Mouse (Mus musculus) right cerebral cortex, postnatal 4 days (tissue): ENCODE measurements at regions not wholly inside any gene's neighbourhood (a gene's known extent, or its start where the extent isn't known, plus 50 kb on each side); places are given as distances from the start of the nearest gene placed in this dataset.
"Not testable (repeated sequence)": the region's sequence is repeated elsewhere in the genome, so short reads cannot be mapped to it uniquely, and the experiment has no call there.

Experiments
- DNase-seq: peaks from one replicate; pipeline ENCODE4 v3.0.0-alpha.2; 2022

- not testable (repeated sequence) for DNase-seq
Observed at GRCm38 (mm10) chr12:77086931-77087330, 124.9 kb upstream of the Max start.

GRCm38 (mm10) chr12:77085894-77086293 lies 123.9 kb upstream of the Max start:
- DNase-seq = no peak

GRCm38 (mm10) chr12:77085244-77085643 lies 123.2 kb upstream of the Max start:
- no peak for DNase-seq

- no peak for DNase-seq
Observed at GRCm38 (mm10) chr12:77084744-77085143, 122.7 kb upstream of the Max start.

GRCm38 (mm10) chr12:77084343-77084742 lies 122.3 kb upstream of the Max start:
- DNase-seq = no peak

GRCm38 (mm10) chr12:77083760-77084159 lies 121.8 kb upstream of the Max start:
- DNase-seq = no peak

- DNase-seq = no peak
Observed at GRCm38 (mm10) chr12:77081774-77082173, 119.8 kb upstream of the Max start.

- no peak for DNase-seq
Observed at GRCm38 (mm10) chr12:77079481-77079880, 117.5 kb upstream of the Max start.

- DNase-seq = no peak
Observed at GRCm38 (mm10) chr12:77076678-77077077, 114.7 kb upstream of the Max start.

GRCm38 (mm10) chr12:77074602-77075001 lies 112.6 kb upstream of the Max start:
- no peak for DNase-seq

GRCm38 (mm10) chr12:77071700-77072099 lies 109.7 kb upstream of the Max start:
- DNase-seq = no peak

GRCm38 (mm10) chr12:77067938-77068337 lies 105.9 kb upstream of the Max start:
- DNase-seq = no peak

GRCm38 (mm10) chr12:77067115-77067514 lies 105.1 kb upstream of the Max start:
- no peak for DNase-seq

- no peak for DNase-seq
Observed at GRCm38 (mm10) chr12:77065645-77066512, 103.9 kb upstream of the Max start.

- DNase-seq = no peak
Observed at GRCm38 (mm10) chr12:77064048-77064447, 102.0 kb upstream of the Max start.

GRCm38 (mm10) chr12:77061562-77061847 lies 99.5 kb upstream of the Max start:
- no peak for DNase-seq

GRCm38 (mm10) chr12:77060766-77061561 lies 99.0 kb upstream of the Max start:
- no peak for DNase-seq

- no peak for DNase-seq
Observed at GRCm38 (mm10) chr12:77060060-77060695, 98.2 kb upstream of the Max start.

- DNase-seq = no peak
Observed at GRCm38 (mm10) chr12:77059679-77060059, 97.7 kb upstream of the Max start.

GRCm38 (mm10) chr12:77058596-77059190 lies 96.7 kb upstream of the Max start:
- DNase-seq = no peak

- no peak for DNase-seq
Observed at GRCm38 (mm10) chr12:77056748-77057370, 94.9 kb upstream of the Max start.

GRCm38 (mm10) chr12:77054700-77055099 lies 92.7 kb upstream of the Max start:
- no peak for DNase-seq

- no peak for DNase-seq
Observed at GRCm38 (mm10) chr12:77054211-77054610, 92.2 kb upstream of the Max start.
